Mouse (Mus musculus) heart, postnatal 0 days (tissue): ENCODE data around the gene Dock8.

Experiments used
- CTCF ChIP-seq: IDR thresholded peaks from 2 replicates; pipeline ENCODE4 v1.5.1; 2016; ENCODE audit warnings: antibody characterized with exemption, control low read depth, low read depth
- EP300 ChIP-seq: IDR thresholded peaks from 2 replicates; pipeline ENCODE4 v1.6.1; 2016; ENCODE audit warnings: antibody characterized with exemption, low read depth

DNA sequence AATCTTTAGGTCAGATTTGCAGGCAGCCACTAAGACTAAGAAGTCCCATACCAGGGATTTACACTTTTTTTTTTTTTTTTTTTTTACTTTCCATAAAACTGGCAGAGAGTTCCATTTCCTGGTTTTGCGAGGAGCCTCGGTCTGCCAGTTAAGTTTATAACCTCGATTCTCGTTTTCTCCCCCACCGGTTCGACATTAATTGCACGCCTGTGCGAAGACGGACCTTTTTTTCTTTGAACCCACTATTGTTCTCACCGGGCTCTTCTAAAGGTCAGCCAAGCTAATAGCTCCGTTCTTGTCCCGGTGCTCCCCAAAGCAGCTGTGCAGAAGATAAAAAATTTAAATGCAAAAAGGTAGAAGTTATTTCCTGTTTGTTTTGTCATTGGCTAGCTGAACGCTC lies 249.9 kb downstream of the Dock8 start:
- no peak for TF ChIP-seq CTCF
- no peak for TF ChIP-seq EP300
